Comparison of ENCODE assay signal across 8 mouse cellular contexts in genomic region chr2:43723104-43723541, GRCm38 (mm10). TPM values are rescaled to one million over a fixed set of nuclear protein-coding genes. Genes with fewer than 3 reads are reported as not detected.
DNase-seq lines count a peak whose midpoint lies in the region; ATAC-seq and TF ChIP-seq lines count a peak whose summit lies in the region.

No protein-coding gene starts in this region.

- H3K4me2 ChIP-seq in heart, embryonic 11.5 days, result peak overlapping the region; percentile 52

- no peak overlapping the region for H3K9ac ChIP-seq in heart, embryonic 11.5 days (ENCODE audit: low read depth, low read length)
- no peak overlapping the region for H3K9ac ChIP-seq in heart, adult 2 months (ENCODE audit: low read depth, low read length)
- H3K9ac ChIP-seq in MEL (ENCODE audit: control insufficient read depth, low read depth, low read length, poor library complexity, severe bottlenecking), result peak overlapping the region; percentile 13; the same call in 1 of the 2 replicates

- H3K27ac ChIP-seq in heart, embryonic 11.5 days (ENCODE audit: low read depth, low read length), result no peak overlapping the region
- H3K27ac ChIP-seq in heart, adult 2 months, result no peak overlapping the region
- no peak overlapping the region for H3K27ac ChIP-seq in MEL (ENCODE audit: control insufficient read depth, low read depth, low read length)
- peak overlapping the region; percentile 50; the same call in 1 of the 2 replicates for H3K27ac ChIP-seq in hindbrain, embryonic 10.5 days

- H3K27me3 ChIP-seq in heart, embryonic 11.5 days (ENCODE audit: control insufficient read depth, insufficient read depth, low read length), result no peaks in the 10 kb centered on the region
- no peaks in the 10 kb centered on the region for H3K27me3 ChIP-seq in heart, adult 2 months (ENCODE audit: control insufficient read depth, insufficient read depth, low read length)
- H3K27me3 ChIP-seq in MEL (ENCODE audit: control insufficient read depth in 1 of 2, insufficient read depth in 2 of 2, low read length in 2 of 2), result no peaks in the 10 kb centered on the region
- no peaks in the 10 kb centered on the region; the same call in 1 of the 2 replicates for H3K27me3 ChIP-seq in hindbrain, embryonic 10.5 days (ENCODE audit: insufficient read depth, poor library complexity, severe bottlenecking)

- H3K4me3 ChIP-seq in heart, embryonic 11.5 days (ENCODE audit: low read depth, low read length), result 0 out of 2 replicates have a peak overlapping the region, but pooled peaks have one; percentile 8
- H3K4me3 ChIP-seq in heart, adult 2 months, result no peak overlapping the region
- H3K4me3 ChIP-seq in MEL (ENCODE audit: control insufficient read depth in 1 of 2, insufficient read depth in 1 of 2, low read depth in 2 of 2, low read length in 2 of 2), result peak overlapping the region in 1 of 2 experiments; percentile 38; a peak in 3 of 4 replicates
- peak overlapping the region; percentile 35 for H3K4me3 ChIP-seq in hindbrain, embryonic 10.5 days

- TF ChIP-seq POLR2A in heart, adult 2 months (IDR thresholded peaks at IDR 0.05; ENCODE audit: insufficient read depth, low read depth, low read length), result no peak
- TF ChIP-seq POLR2A in MEL (IDR thresholded peaks at IDR 0.05; ENCODE audit: control insufficient read depth in 1 of 2, insufficient read depth in 1 of 2, low read depth in 1 of 2, low read length in 2 of 2, poor library complexity in 1 of 2), result no peak

- ATAC-seq in heart, embryonic 11.5 days (replicated peaks; ENCODE audit: insufficient number of reproducible peaks, low FRiP score, low TSS enrichment), result no peak
- ATAC-seq in megakaryocyte-erythroid progenitor cell, adult 5-6 weeks (replicated peaks; ENCODE audit: low FRiP score, low TSS enrichment, poor library complexity, severe bottlenecking), result peak; percentile 44

- no peaks in the 10 kb centered on the region for H3K36me3 ChIP-seq in heart, embryonic 11.5 days (ENCODE audit: control insufficient read depth, insufficient read depth, low read length)
- H3K36me3 ChIP-seq in heart, adult 2 months (ENCODE audit: control insufficient read depth, insufficient read depth, low read length), result no peaks in the 10 kb centered on the region
- H3K36me3 ChIP-seq in MEL (ENCODE audit: control insufficient read depth in 1 of 2, insufficient read depth in 2 of 2, low read length in 2 of 2), result peaks cover 0 to 8% of the 10 kb centered on the region in 2 experiments; a peak in 2 of 4 replicates
- H3K36me3 ChIP-seq in hindbrain, embryonic 10.5 days, result no peaks in the 10 kb centered on the region

- 63% methylated on average over 7 of the region's 7 CpGs for WGBS in heart, embryonic 11.5 days (ENCODE audit: insufficient replicate concordance)
- WGBS in heart, adult 2 months, result 60% methylated on average over 7 of the region's 7 CpGs
- WGBS in hindbrain, embryonic 10.5 days, result 62% methylated on average over 7 of the region's 7 CpGs

- no peaks in the 10 kb centered on the region for H3K79me2 ChIP-seq in heart, adult 2 months (replicated peaks; ENCODE audit: control insufficient read depth, insufficient read depth, low read length)
- no peaks in the 10 kb centered on the region for H3K79me2 ChIP-seq in MEL (ENCODE audit: control insufficient read depth, insufficient read depth, low read length, poor library complexity)

- no peaks in the 10 kb centered on the region for H3K9me3 ChIP-seq in heart, embryonic 11.5 days (replicated peaks; ENCODE audit: control insufficient read depth, low read length)
- H3K9me3 ChIP-seq in MEL (replicated peaks; ENCODE audit: insufficient read depth, low read length), result no peaks in the 10 kb centered on the region
- no peaks in the 10 kb centered on the region for H3K9me3 ChIP-seq in hindbrain, embryonic 10.5 days

- no peak for TF ChIP-seq RAD21 in MEL (IDR thresholded peaks at IDR 0.05; ENCODE audit: low read depth, low read length)

- no peak for DNase-seq in heart, adult 2 months
- DNase-seq in MEL (ENCODE audit: low read depth, low spot score), result no peak
- peak; percentile 21 for DNase-seq in hindbrain, embryonic 10.5 days (ENCODE audit: low spot score)
- no peak for DNase-seq in c-Kit-positive CD71-positive TER-119-positive erythroid progenitor cells, embryonic 14.5 days (ENCODE audit: low spot score)
- no peak for DNase-seq in left cerebral cortex, adult 8-10 months (ENCODE audit: low spot score in 2 of 2)
- DNase-seq in Muller cell, postnatal 12 days (ENCODE audit: inconsistent ontology term), result no peak

- H3K4me1 ChIP-seq in heart, embryonic 11.5 days (ENCODE audit: control insufficient read depth, insufficient read depth, low read length), result no peaks in the 10 kb centered on the region
- H3K4me1 ChIP-seq in heart, adult 2 months (ENCODE audit: control insufficient read depth, insufficient read depth, low read length), result no peaks in the 10 kb centered on the region
- peaks cover 0 to 6% of the 10 kb centered on the region in 2 experiments; a peak in 1 of 4 replicates for H3K4me1 ChIP-seq in MEL (ENCODE audit: control insufficient read depth in 1 of 2, insufficient read depth in 2 of 2, low read length in 2 of 2)
- H3K4me1 ChIP-seq in hindbrain, embryonic 10.5 days (replicated peaks), result peaks cover 3% of the 10 kb centered on the region; the same call in 1 of the 2 replicates

- no peak for TF ChIP-seq CTCF in heart, adult 2 months (IDR thresholded peaks at IDR 0.05)
- TF ChIP-seq CTCF in MEL (IDR thresholded peaks at IDR 0.05 in 2 of 3, conservative IDR thresholded peaks at IDR 0.05 in 1 of 3; ENCODE audit: control insufficient read depth in 1 of 3, insufficient read depth in 1 of 3, low read depth in 2 of 3, low read length in 3 of 3, poor library complexity in 1 of 3, severe bottlenecking in 1 of 3), result no peak

- intact Hi-C loops in heart, adult 2 months (cut with DNase I), result loop anchor here (5.0 kb wide), 1 partner anchor 124 kb away; no protein-coding TSS in a partner anchor

- no peak for TF ChIP-seq EP300 in heart, adult 2 months (IDR thresholded peaks at IDR 0.05; ENCODE audit: insufficient read depth, low read depth, low read length)
- TF ChIP-seq EP300 in MEL (IDR thresholded peaks at IDR 0.05; ENCODE audit: low read depth in 1 of 2, low read length in 2 of 2), result no peak

TF ChIP-seq in MEL, 35 proteins besides CTCF, POLR2A, EP300 and RAD21:
- TF ChIP-seq SIN3A (IDR thresholded peaks at IDR 0.05; ENCODE audit: low read length) (0 out of 2 replicates have a peak, but pooled peaks have one; percentile 3), GABPA (IDR thresholded peaks at IDR 0.05; ENCODE audit: low read depth, low read length) (no peak)

RNA-seq across cellular contexts. Expression of gene Arhgap15, which starts 25.5 kb away (rescaled TPM):
- 0.43 and 0.51 TPM in 2 replicates for polyA plus RNA-seq in heart, embryonic 11.5 days (2014; fragmentation: Nextera tagmentation; extraction: Ambion mirVana)
- 1 to 10 TPM in 1 of 2 experiments, under 1 TPM in 1; 0.39 to 1.2 TPM for total RNA-seq in heart, adult 2 months (2021)
- polyA plus RNA-seq in heart, adult 2 months (2012; rRNA removed), result 0.41 and 0.70 TPM in 2 replicates
- total RNA-seq in MEL (2012; rRNA removed), result 1.5 and 4.0 TPM in 2 replicates
- polyA plus RNA-seq in MEL (2012; ENCODE audit: insufficient read depth in 1 of 2, insufficient read length in 2 of 2, low read depth in 1 of 2, low replicate concordance in 2 of 2, missing spikeins in 1 of 2), result 1 to 10 TPM in 1 of 2 experiments, not detected in 1; 2.8 TPM
- 0.72 and 0.97 TPM in 2 replicates for polyA plus RNA-seq in hindbrain, embryonic 10.5 days (2016; fragmentation: Nextera tagmentation; extraction: Ambion mirVana)
- 21.8 and 48.5 TPM in 2 replicates for total RNA-seq in megakaryocyte-erythroid progenitor cell, adult 5-6 weeks (2014; fragmentation: Nextera tagmentation)
- total RNA-seq in megakaryocyte-erythroid progenitor cell, adult 5-6 weeks (2017), result 29.8 and 45.0 TPM in 2 replicates
- 1 to 10 TPM; 7.8 to 10.0 (median 8.8) TPM for total RNA-seq in left cerebral cortex, adult 8-10 months (2022)
